In the genomic region with DNA sequence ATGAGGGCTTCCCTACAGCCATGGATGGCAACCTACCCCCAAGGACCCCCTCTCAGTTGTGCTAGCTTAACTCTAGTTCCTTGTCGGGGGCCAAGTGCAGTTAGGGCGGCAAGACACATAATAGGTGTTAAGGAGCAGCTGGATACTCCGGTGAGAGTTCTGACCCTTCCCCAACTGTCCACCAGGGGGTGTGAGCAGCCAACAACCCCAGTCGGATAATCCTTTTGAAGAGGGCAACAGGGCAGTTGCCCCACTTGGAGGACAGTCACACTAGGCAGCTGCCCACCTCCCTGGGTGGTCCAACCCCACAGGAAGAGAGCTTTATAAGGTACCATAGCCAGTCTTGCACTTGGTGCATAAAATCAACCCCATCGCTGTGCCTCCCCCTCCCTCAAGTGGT, we compare ENCODE assay signal across 9 mouse cellular contexts. TPM values are rescaled to one million over a fixed set of nuclear protein-coding genes. Genes with fewer than 3 reads are reported as not detected.
A peak's percentile ranks its signal among the peaks of the same experiment; 100 is the strongest.
DNase-seq lines count a peak whose midpoint lies in the region; ATAC-seq and TF ChIP-seq lines count a peak whose summit lies in the region.
"Had no signal": no experiment of that assay in that cellular context is flagged by ENCODE, and none has a peak within 500 bp of the region (broad histone marks: within the 10 kb centered on the region; RNA-seq: fewer than 3 reads in every experiment).

No protein-coding gene starts in this region.

- no peak for TF ChIP-seq POLR2A in brain, embryonic 14.5 days (IDR thresholded peaks at IDR 0.05; ENCODE audit: borderline replicate concordance, extremely low read depth, insufficient read depth, insufficient read length, poor library complexity, severe bottlenecking)

- H3K4me1 ChIP-seq in intestine, postnatal 0 days (replicated peaks; ENCODE audit: control insufficient read depth, insufficient read depth, low read length): no peaks in the 10 kb centered on the region
- H3K4me1 ChIP-seq in intestine, embryonic 16.5 days (ENCODE audit: control insufficient read depth, insufficient read depth, low read length): peaks cover 9% of the 10 kb centered on the region; the same call in 1 of the 2 replicates
- H3K4me1 ChIP-seq in lung, embryonic 14.5 days (ENCODE audit: insufficient read depth): peaks cover 7% of the 10 kb centered on the region; the same call in 1 of the 2 replicates

- no peaks in the 10 kb centered on the region for H3K36me3 ChIP-seq in intestine, postnatal 0 days (ENCODE audit: control insufficient read depth, insufficient read depth)
- no peaks in the 10 kb centered on the region for H3K36me3 ChIP-seq in intestine, embryonic 16.5 days (ENCODE audit: control insufficient read depth, insufficient read depth, low read length)
- no peaks in the 10 kb centered on the region for H3K36me3 ChIP-seq in lung, embryonic 14.5 days (ENCODE audit: insufficient read depth)
- H3K36me3 ChIP-seq: embryonic facial prominence, embryonic 15.5 days had no signal

- H3K9ac ChIP-seq in intestine, postnatal 0 days (ENCODE audit: low read depth, low read length): no peak overlapping the region
- H3K9ac ChIP-seq in intestine, embryonic 16.5 days (ENCODE audit: low read depth, low read length): no peak overlapping the region
- no peak overlapping the region for H3K9ac ChIP-seq in lung, embryonic 14.5 days
- H3K9ac ChIP-seq: embryonic facial prominence, embryonic 15.5 days had no signal

- intact Hi-C loops in heart, postnatal 25 days (cut with DNase I): loop anchor here (2.0 kb wide), 1 partner anchor 80 kb away; no protein-coding TSS in a partner anchor

- 48% methylated on average over 5 of the region's 5 CpGs for WGBS in intestine, postnatal 0 days
- 44% methylated on average over 5 of the region's 5 CpGs for WGBS in intestine, embryonic 16.5 days
- 43% methylated on average over 5 of the region's 5 CpGs for WGBS in lung, embryonic 14.5 days

- no peak overlapping the region for H3K27ac ChIP-seq in intestine, postnatal 0 days (ENCODE audit: low read depth, low read length)
- H3K27ac ChIP-seq in intestine, embryonic 16.5 days (ENCODE audit: low read length): no peak overlapping the region
- no peak overlapping the region for H3K27ac ChIP-seq in lung, embryonic 14.5 days (ENCODE audit: low read depth)
- H3K27ac ChIP-seq: embryonic facial prominence, embryonic 15.5 days had no signal

- no peaks in the 10 kb centered on the region for H3K27me3 ChIP-seq in intestine, postnatal 0 days (replicated peaks; ENCODE audit: control insufficient read depth, insufficient read depth, low read length)
- H3K27me3 ChIP-seq in intestine, embryonic 16.5 days (replicated peaks; ENCODE audit: control insufficient read depth, insufficient read depth, low read length): no peaks in the 10 kb centered on the region
- H3K27me3 ChIP-seq in lung, embryonic 14.5 days (ENCODE audit: insufficient read depth, low read length): no peaks in the 10 kb centered on the region
- H3K27me3 ChIP-seq: embryonic facial prominence, embryonic 15.5 days had no signal

- no peaks in the 10 kb centered on the region for H3K9me3 ChIP-seq in intestine, postnatal 0 days (ENCODE audit: control insufficient read depth)
- no peaks in the 10 kb centered on the region for H3K9me3 ChIP-seq in intestine, embryonic 16.5 days (ENCODE audit: control insufficient read depth, low read length)
- no peaks in the 10 kb centered on the region for H3K9me3 ChIP-seq in lung, embryonic 14.5 days (ENCODE audit: low read depth, low read length)
- H3K9me3 ChIP-seq: embryonic facial prominence, embryonic 15.5 days had no signal

- H3K4me2 ChIP-seq in intestine, postnatal 0 days (replicated peaks; ENCODE audit: low read depth): no peak overlapping the region
- H3K4me2 ChIP-seq in intestine, embryonic 16.5 days (ENCODE audit: low read depth, low read length): no peak overlapping the region
- no peak overlapping the region for H3K4me2 ChIP-seq in lung, embryonic 14.5 days
- H3K4me2 ChIP-seq: embryonic facial prominence, embryonic 15.5 days had no signal

- no peak overlapping the region for H3K4me3 ChIP-seq in intestine, postnatal 0 days (ENCODE audit: low read depth, low read length)
- H3K4me3 ChIP-seq in intestine, embryonic 16.5 days (ENCODE audit: low read length): no peak overlapping the region
- no peak overlapping the region for H3K4me3 ChIP-seq in lung, embryonic 14.5 days (ENCODE audit: low read depth, low read length)
- H3K4me3 ChIP-seq: embryonic facial prominence, embryonic 15.5 days had no signal

- DNase-seq in ES-CJ7 (ENCODE audit: low read depth, low spot score): peak; percentile 40
- DNase-seq in brain, embryonic 14.5 days (ENCODE audit: low read depth): no peak
- peak; percentile 44 for DNase-seq in lung, embryonic 14.5 days
- DNase-seq in frontal cortex, postnatal 36 days (ENCODE audit: low spot score in 2 of 2): no peak
- no peak for DNase-seq in heart, postnatal 25 days (ENCODE audit: low spot score)
- no peak for DNase-seq in frontal cortex, postnatal 14 days (ENCODE audit: low spot score in 2 of 2)

- ATAC-seq in intestine, postnatal 0 days: 0 out of 2 replicates have a peak, but pooled peaks have one; percentile 12
- no peak for ATAC-seq in intestine, embryonic 16.5 days
- ATAC-seq in lung, embryonic 14.5 days (ENCODE audit: insufficient read depth): no peak

- peak; percentile 84 for TF ChIP-seq CTCF in intestine, postnatal 0 days (IDR thresholded peaks at IDR 0.05; ENCODE audit: low read depth)
- TF ChIP-seq CTCF in brain, embryonic 14.5 days (IDR thresholded peaks at IDR 0.05; ENCODE audit: borderline replicate concordance, extremely low read depth, insufficient read depth, insufficient read length): peak; percentile 43; the same call in 1 of the 2 replicates
- peak; percentile 72 for TF ChIP-seq CTCF in lung, embryonic 14.5 days (IDR thresholded peaks at IDR 0.05; ENCODE audit: low read depth)

RNA-seq across cellular contexts. Expression of a gene that starts 46.2 kb away (rescaled TPM):
- not detected in 2 replicates for polyA plus RNA-seq in intestine, postnatal 0 days (2015; fragmentation: Nextera tagmentation; extraction: Ambion mirVana)
- not detected in 2 replicates for polyA plus RNA-seq in intestine, embryonic 16.5 days (2015; fragmentation: Nextera tagmentation; extraction: Ambion mirVana)
- 0.04 and 0.09 TPM in 2 replicates for polyA plus RNA-seq in brain, embryonic 14.5 days (2012; rRNA removed)
- 0.20 and 0.60 TPM in 2 replicates for polyA plus RNA-seq in lung, embryonic 14.5 days (2014; fragmentation: Nextera tagmentation; extraction: Ambion mirVana)
- not detected for total RNA-seq in heart, postnatal 25 days (2021)

Comparison
In these comparisons a context has a peak if more than half of its experiments do, and no peak if none do; other contexts are left out.
1. DNase-seq: peak in ES-CJ7 (single experiment) and lung, embryonic 14.5 days (single experiment); none in brain, embryonic 14.5 days (single experiment), frontal cortex, postnatal 36 days (0 of 2), heart, postnatal 25 days (single experiment) and frontal cortex, postnatal 14 days (0 of 2).
2. Peak in every context shown above with its lines, with median percentiles within 50 percentile points of each other: CTCF ChIP-seq.